Mouse (Mus musculus) liver, adult 2 months (tissue): ENCODE data around the gene Zfp423. TPM values are rescaled to one million over a fixed set of nuclear protein-coding genes. Genes with fewer than 3 reads are reported as not detected.

ENCODE experiments used
- DNase-seq: peaks from one replicate; pipeline ENCODE4 v3.0.0-alpha.2; 2011; ENCODE audit warnings: low read depth, low spot score; ENCODE audit errors: extremely low read depth
- H3K27ac ChIP-seq: fragments of 200-500 bp; replicated peaks from 2 replicates; pipeline ENCODE4 v1.5.1; 2012; ENCODE audit warnings: low read depth, mild to moderate bottlenecking, control low read depth, inconsistent platforms, low read length; ENCODE audit not compliant: insufficient read depth
- H3K27me3 ChIP-seq: fragments of 200-500 bp; 2 replicates; pipeline ENCODE4 v1.6.1; 2012; ENCODE audit warnings: mild to moderate bottlenecking, moderate library complexity, low read length, inconsistent platforms; ENCODE audit not compliant: control insufficient read depth, insufficient read depth
- H3K36me3 ChIP-seq: fragments of 200-500 bp; 2 replicates; pipeline ENCODE4 v1.6.1; 2012; ENCODE audit warnings: low read length, inconsistent platforms; ENCODE audit not compliant: control insufficient read depth, insufficient read depth
- H3K4me1 ChIP-seq: fragments of 200-500 bp; 2 replicates; pipeline ENCODE4 v1.6.1; 2011; ENCODE audit warnings: low read length; ENCODE audit not compliant: control insufficient read depth, insufficient read depth
- H3K4me3 ChIP-seq: fragments of 200-500 bp; 2 replicates; pipeline ENCODE4 v1.5.1; 2011; ENCODE audit warnings: low read depth, mild to moderate bottlenecking, control low read depth, low read length, moderate library complexity; ENCODE audit not compliant: insufficient read depth
- H3K79me2 ChIP-seq: fragments of 200-500 bp; 2 replicates; pipeline ENCODE4 v1.6.1; 2012; ENCODE audit warnings: inconsistent platforms, mild to moderate bottlenecking, low read length, moderate library complexity; ENCODE audit not compliant: control insufficient read depth, insufficient read depth
- H3K9ac ChIP-seq: fragments of 200-500 bp; 2 replicates; pipeline ENCODE4 v1.6.1; 2012; ENCODE audit warnings: low read depth, mild to moderate bottlenecking, control low read depth, inconsistent platforms, low read length
- CTCF ChIP-seq: fragments of 200-500 bp; IDR thresholded peaks from 2 replicates; pipeline ENCODE4 v1.5.1; 2011; ENCODE audit warnings: low read depth, low read length, control low read depth
- POLR2A ChIP-seq: fragments of 200-500 bp; IDR thresholded peaks from 2 replicates; pipeline ENCODE4 v1.6.1; 2011; ENCODE audit warnings: low read length, control low read depth; ENCODE audit not compliant: insufficient read depth; ENCODE audit errors: extremely low read depth
- WGBS: fragments of 180-500 bp; shearing (Covaris S2); methylation state at CpG from one replicate; pipeline ENCODE4 v1.1.7; 2018; 5-methylcytosine and 5-hydroxymethylcytosine counted together
- polyA plus RNA-seq: library from polyadenylated mRNA; depleted of rRNA; stranded (reverse); fragments of >200 nt; gene quantifications from 2 replicates; pipeline ENCODE4 v1.2.3, GENCODE M21; 2012; rRNA removed
- total RNA-seq: library from RNA; depleted of rRNA; stranded (reverse); fragments of >200 nt; gene quantifications from 2 replicates; pipeline ENCODE4 v1.2.3, GENCODE M21; 2014; rRNA removed

The Zfp423 gene
- total RNA-seq (0.18 and 0.20 TPM in 2 replicates), polyA plus RNA-seq (0.31 and 0.88 TPM in 2 replicates)

GRCm38 (mm10) chr8:87959320-87959920 is at the start of gene Zfp423:
Gene Zfp423 (minus strand): TSS chr8:87959595.
- H3K27me3 ChIP-seq, result peaks cover 19% of the 10 kb centered on the region
- H3K4me3 ChIP-seq, result peak within 1 kb of the TSS; percentile 77
- H3K79me2 ChIP-seq, result no peaks in the 10 kb centered on the region
- no peak for DNase-seq
- WGBS, result 1% methylated on average over 28 of the region's 48 CpGs
- H3K36me3 ChIP-seq, result no peaks in the 10 kb centered on the region
- peak within 1 kb of the TSS; percentile 84 for H3K9ac ChIP-seq
- H3K4me1 ChIP-seq, result no peaks in the 10 kb centered on the region
- TF ChIP-seq POLR2A (no peak), CTCF (no peak)
- H3K27ac ChIP-seq, result peak within 1 kb of the TSS; percentile 36

- DNase-seq, result no peak
- no peak overlapping the region for H3K9ac ChIP-seq
- 74% methylated on average over 5 of the region's 5 CpGs for WGBS
- no peaks in the 10 kb centered on the region for H3K4me1 ChIP-seq
- H3K79me2 ChIP-seq, result no peaks in the 10 kb centered on the region
- TF ChIP-seq POLR2A (no peak), CTCF (no peak)
- H3K36me3 ChIP-seq, result no peaks in the 10 kb centered on the region
- no peak overlapping the region for H3K27ac ChIP-seq
- H3K27me3 ChIP-seq, result no peaks in the 10 kb centered on the region
- no peak overlapping the region for H3K4me3 ChIP-seq
Observed at GRCm38 (mm10) chr8:88006811-88007210, 47.4 kb upstream of the Zfp423 start.

- no peak for DNase-seq
- TF ChIP-seq POLR2A, result no peak
- TF ChIP-seq CTCF, result no peak
- WGBS, result 18% methylated on average over 5 of the region's 5 CpGs
Observed at GRCm38 (mm10) chr8:87984778-87985177, 25.4 kb upstream of the Zfp423 start.

GRCm38 (mm10) chr8:87984032-87984431 is 24.6 kb upstream of the Zfp423 start:
- H3K4me3 ChIP-seq, result no peak overlapping the region
- no peaks in the 10 kb centered on the region for H3K36me3 ChIP-seq
- 0 out of 2 replicates have a peak, but pooled peaks cover 2% of the 10 kb centered on the region for H3K27me3 ChIP-seq
- H3K27ac ChIP-seq, result no peak overlapping the region
- WGBS, result 40% methylated on average over 8 of the region's 8 CpGs
- no peaks in the 10 kb centered on the region for H3K4me1 ChIP-seq
- H3K9ac ChIP-seq, result no peak overlapping the region
- no peak for DNase-seq
- no peaks in the 10 kb centered on the region for H3K79me2 ChIP-seq
- TF ChIP-seq POLR2A (no peak), CTCF (no peak)

More at GRCm38 (mm10) chr8:87984778-87985177, 25.4 kb upstream of the Zfp423 start:
- no peak overlapping the region for H3K4me3 ChIP-seq
- no peaks in the 10 kb centered on the region for H3K79me2 ChIP-seq
- H3K27ac ChIP-seq, result no peak overlapping the region
- H3K9ac ChIP-seq, result no peak overlapping the region
- 0 out of 2 replicates have a peak, but pooled peaks cover 2% of the 10 kb centered on the region for H3K27me3 ChIP-seq
- H3K36me3 ChIP-seq, result no peaks in the 10 kb centered on the region
- H3K4me1 ChIP-seq, result no peaks in the 10 kb centered on the region

GRCm38 (mm10) chr8:87982936-87983335 is 23.5 kb upstream of the Zfp423 start:
- Histone ChIP-seq H3K36me3 (no peaks in the 10 kb centered on the region), H3K79me2 (no peaks in the 10 kb centered on the region), H3K4me1 (no peaks in the 10 kb centered on the region), H3K27me3 (0 out of 2 replicates have a peak, but pooled peaks cover 2% of the 10 kb centered on the region), H3K9ac (no peak overlapping the region), H3K27ac (no peak overlapping the region), H3K4me3 (no peak overlapping the region)
- DNase-seq, result no peak
- no peak for TF ChIP-seq POLR2A
- no peak for TF ChIP-seq CTCF
- 90% methylated on average over 4 of the region's 4 CpGs for WGBS

DNA sequence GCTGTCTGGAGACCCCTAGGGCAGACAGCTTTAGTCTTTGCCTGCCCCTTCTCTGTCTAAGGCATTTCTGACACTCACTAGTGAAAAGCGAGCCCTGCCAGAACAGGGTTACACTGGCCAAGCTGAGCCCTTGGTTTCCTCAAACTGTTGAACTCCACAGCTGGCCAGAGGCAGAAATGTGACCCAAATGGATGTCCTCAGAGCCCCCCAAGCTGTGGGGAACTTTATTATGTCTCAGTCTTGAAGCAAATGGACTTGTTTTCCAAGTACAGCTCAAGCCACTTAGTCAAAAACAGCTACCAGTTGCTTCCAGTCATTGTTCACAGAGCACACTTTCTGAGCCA is 16.0 kb upstream of the Zfp423 start:
- H3K27me3 ChIP-seq, result peaks cover 2% of the 10 kb centered on the region; the same call in 1 of the 2 replicates
- H3K4me1 ChIP-seq, result no peaks in the 10 kb centered on the region
- TF ChIP-seq POLR2A (no peak), CTCF (no peak)
- H3K79me2 ChIP-seq, result no peaks in the 10 kb centered on the region
- no peak overlapping the region for H3K4me3 ChIP-seq
- H3K9ac ChIP-seq, result no peak overlapping the region
- no peak for DNase-seq
- 60% methylated on average over 1 of the region's 1 CpGs for WGBS
- H3K36me3 ChIP-seq, result no peaks in the 10 kb centered on the region
- H3K27ac ChIP-seq, result no peak overlapping the region
